Mouse (Mus musculus): ENCODE measurements around the gene Pcyt1b. TPM values are rescaled to one million over a fixed set of nuclear protein-coding genes. Genes with fewer than 3 reads are reported as not detected.

Gene Pcyt1b
- polyA plus RNA-seq (2016; fragmentation: Nextera tagmentation; extraction: Ambion mirVana), result 15.0 and 16.7 TPM in 2 replicates

GRCm38 (mm10) chrX:93654218-93655002 is at the start of gene Pcyt1b:
Pcyt1b (plus strand) TSS chrX:93654863.
- no peak within 1 kb of the TSS for H3K4me2 ChIP-seq (replicated peaks)
- no peak within 1 kb of the TSS for H3K4me3 ChIP-seq
- H3K36me3 ChIP-seq, result no peaks in the 10 kb centered on the region
- 27% methylated on average over 3 of the region's 3 CpGs for WGBS
- H3K27ac ChIP-seq (replicated peaks), result peak within 1 kb of the TSS; percentile 42; the same call in 1 of the 2 replicates
- no peaks in the 10 kb centered on the region for H3K27me3 ChIP-seq
- H3K9ac ChIP-seq (replicated peaks), result no peak within 1 kb of the TSS
- ATAC-seq (ENCODE audit: low FRiP score, low read depth), result peak; percentile 68; the same call in 1 of the 2 replicates
- 0 out of 2 replicates have a peak, but pooled peaks cover 4% of the 10 kb centered on the region for H3K4me1 ChIP-seq
- H3K9me3 ChIP-seq, result no peaks in the 10 kb centered on the region

GRCm38 (mm10) chrX:93630256-93630655 is 24.4 kb upstream of the Pcyt1b start:
- peak overlapping the region; percentile 22; the same call in 1 of the 2 replicates for H3K4me2 ChIP-seq (replicated peaks)
- H3K27ac ChIP-seq (replicated peaks), result no peak overlapping the region
- no peak overlapping the region for H3K9ac ChIP-seq (replicated peaks)
- H3K4me3 ChIP-seq, result no peak overlapping the region
- 79% methylated on average over 1 of the region's 1 CpGs for WGBS
- peaks cover 4% of the 10 kb centered on the region; the same call in 1 of the 2 replicates for H3K4me1 ChIP-seq
- ATAC-seq (ENCODE audit: low FRiP score, low read depth), result no peak
- no peaks in the 10 kb centered on the region for H3K27me3 ChIP-seq
- H3K36me3 ChIP-seq, result 0 out of 2 replicates have a peak, but pooled peaks cover 2% of the 10 kb centered on the region
- H3K9me3 ChIP-seq, result no peaks in the 10 kb centered on the region

GRCm38 (mm10) chrX:93631657-93632449 is 22.8 kb upstream of the Pcyt1b start, which contains the start of gene Pola1:
Pola1 (minus strand) TSS chrX:93632155.
- no peak within 1 kb of the TSS; the same call in 1 of the 2 replicates for H3K27ac ChIP-seq (replicated peaks)
- ATAC-seq (ENCODE audit: low FRiP score, low read depth), result peak; percentile 99
- 25% methylated on average over 53 of the region's 53 CpGs for WGBS
- H3K9ac ChIP-seq (replicated peaks), result peak within 1 kb of the TSS; percentile 44
- H3K36me3 ChIP-seq, result no peaks in the 10 kb centered on the region
- no peaks in the 10 kb centered on the region for H3K9me3 ChIP-seq
- peaks cover 4% of the 10 kb centered on the region; the same call in 1 of the 2 replicates for H3K4me1 ChIP-seq
- peak within 1 kb of the TSS; percentile 58 for H3K4me2 ChIP-seq (replicated peaks)
- H3K4me3 ChIP-seq, result peak within 1 kb of the TSS; percentile 53
- H3K27me3 ChIP-seq, result no peaks in the 10 kb centered on the region

- no peak for ATAC-seq (ENCODE audit: low FRiP score, low read depth)
- WGBS, result 82% methylated on average over 2 of the region's 2 CpGs
- Histone ChIP-seq H3K4me2 (replicated peaks) (no peak overlapping the region), H3K9ac (replicated peaks) (no peak overlapping the region), H3K9me3 (no peaks in the 10 kb centered on the region), H3K27ac (replicated peaks) (no peak overlapping the region), H3K27me3 (no peaks in the 10 kb centered on the region), H3K4me3 (no peak overlapping the region), H3K36me3 (no peaks in the 10 kb centered on the region), H3K4me1 (peaks cover 4% of the 10 kb centered on the region; the same call in 1 of the 2 replicates)
These were observed 19.7 kb upstream of the Pcyt1b start for GRCm38 (mm10) chrX:93634861-93635375.

GRCm38 (mm10) chrX:93643600-93643999 is 11.1 kb upstream of the Pcyt1b start:
- WGBS, result 87% methylated on average over 3 of the region's 3 CpGs

GRCm38 (mm10) chrX:93644022-93644421 is 10.6 kb upstream of the Pcyt1b start:
- no peaks in the 10 kb centered on the region for H3K36me3 ChIP-seq
- no peaks in the 10 kb centered on the region for H3K9me3 ChIP-seq
- no peak overlapping the region for H3K4me2 ChIP-seq (replicated peaks)
- no peaks in the 10 kb centered on the region for H3K4me1 ChIP-seq
- ATAC-seq (ENCODE audit: low FRiP score, low read depth), result no peak
- no peak overlapping the region for H3K9ac ChIP-seq (replicated peaks)
- H3K27me3 ChIP-seq, result no peaks in the 10 kb centered on the region
- no peak overlapping the region for H3K27ac ChIP-seq (replicated peaks)
- H3K4me3 ChIP-seq, result no peak overlapping the region

More at GRCm38 (mm10) chrX:93643600-93643999, 11.1 kb upstream of the Pcyt1b start:
- Histone ChIP-seq H3K9me3 (no peaks in the 10 kb centered on the region), H3K4me1 (no peaks in the 10 kb centered on the region), H3K4me3 (no peak overlapping the region), H3K4me2 (replicated peaks) (no peak overlapping the region), H3K27ac (replicated peaks) (no peak overlapping the region), H3K9ac (replicated peaks) (no peak overlapping the region), H3K36me3 (no peaks in the 10 kb centered on the region), H3K27me3 (no peaks in the 10 kb centered on the region)
- ATAC-seq (ENCODE audit: low FRiP score, low read depth), result no peak

GRCm38 (mm10) chrX:93650738-93651137 is 3.9 kb upstream of the Pcyt1b start:
- no peak overlapping the region for H3K9ac ChIP-seq (replicated peaks)
- H3K9me3 ChIP-seq, result no peaks in the 10 kb centered on the region
- 87% methylated on average over 2 of the region's 2 CpGs for WGBS
- no peak overlapping the region for H3K27ac ChIP-seq (replicated peaks)
- H3K27me3 ChIP-seq, result no peaks in the 10 kb centered on the region
- no peak for ATAC-seq (ENCODE audit: low FRiP score, low read depth)
- no peak overlapping the region for H3K4me3 ChIP-seq
- no peaks in the 10 kb centered on the region for H3K36me3 ChIP-seq
- H3K4me1 ChIP-seq, result 0 out of 2 replicates have a peak, but pooled peaks cover 4% of the 10 kb centered on the region
- no peak overlapping the region for H3K4me2 ChIP-seq (replicated peaks)

GRCm38 (mm10) chrX:93655153-93655552 is 490 bp downstream of the Pcyt1b start:
- Histone ChIP-seq H3K4me2 (replicated peaks) (no peak overlapping the region), H3K4me3 (no peak overlapping the region), H3K9ac (replicated peaks) (no peak overlapping the region), H3K36me3 (no peaks in the 10 kb centered on the region), H3K27ac (replicated peaks) (peak overlapping the region; percentile 30; the same call in 1 of the 2 replicates), H3K4me1 (0 out of 2 replicates have a peak, but pooled peaks cover 4% of the 10 kb centered on the region), H3K9me3 (no peaks in the 10 kb centered on the region), H3K27me3 (no peaks in the 10 kb centered on the region)
- 70% methylated on average over 5 of the region's 5 CpGs for WGBS
- no peak for ATAC-seq (ENCODE audit: low FRiP score, low read depth)

GRCm38 (mm10) chrX:93663919-93664586 is 9.4 kb downstream of the Pcyt1b start:
- Histone ChIP-seq H3K9ac (replicated peaks) (no peak overlapping the region), H3K9me3 (no peaks in the 10 kb centered on the region), H3K4me1 (no peaks in the 10 kb centered on the region), H3K27ac (replicated peaks) (no peak overlapping the region), H3K4me2 (replicated peaks) (no peak overlapping the region), H3K36me3 (no peaks in the 10 kb centered on the region), H3K4me3 (no peak overlapping the region), H3K27me3 (no peaks in the 10 kb centered on the region)
- ATAC-seq (ENCODE audit: low FRiP score, low read depth), result no peak
- 91% methylated on average over 5 of the region's 5 CpGs for WGBS

GRCm38 (mm10) chrX:93664787-93665186 is 10.1 kb downstream of the Pcyt1b start:
- 76% methylated on average over 4 of the region's 4 CpGs for WGBS
- H3K9me3 ChIP-seq, result no peaks in the 10 kb centered on the region

GRCm38 (mm10) chrX:93674432-93674831 is 19.8 kb downstream of the Pcyt1b start:
- H3K9ac ChIP-seq (replicated peaks), result no peak overlapping the region
- peak overlapping the region; percentile 36; the same call in 1 of the 2 replicates for H3K4me3 ChIP-seq
- no peaks in the 10 kb centered on the region for H3K36me3 ChIP-seq

More at GRCm38 (mm10) chrX:93664787-93665186, 10.1 kb downstream of the Pcyt1b start:
- H3K36me3 ChIP-seq, result no peaks in the 10 kb centered on the region
- H3K27ac ChIP-seq (replicated peaks), result no peak overlapping the region
- H3K27me3 ChIP-seq, result no peaks in the 10 kb centered on the region
- no peak overlapping the region for H3K9ac ChIP-seq (replicated peaks)
- H3K4me3 ChIP-seq, result no peak overlapping the region
- H3K4me2 ChIP-seq (replicated peaks), result no peak overlapping the region
- no peak for ATAC-seq (ENCODE audit: low FRiP score, low read depth)
- H3K4me1 ChIP-seq, result no peaks in the 10 kb centered on the region

More at GRCm38 (mm10) chrX:93674432-93674831, 19.8 kb downstream of the Pcyt1b start:
- no peaks in the 10 kb centered on the region for H3K27me3 ChIP-seq
- peak overlapping the region; percentile 88 for H3K27ac ChIP-seq (replicated peaks)
- ATAC-seq (ENCODE audit: low FRiP score, low read depth), result peak; percentile 10; the same call in 1 of the 2 replicates
- H3K4me2 ChIP-seq (replicated peaks), result peak overlapping the region; percentile 47
- peaks cover 3% of the 10 kb centered on the region for H3K4me1 ChIP-seq
- no peaks in the 10 kb centered on the region for H3K9me3 ChIP-seq
- WGBS, result 28% methylated on average over 3 of the region's 3 CpGs

All from midbrain, embryonic 12.5 days (tissue).